Mouse (Mus musculus) gastrocnemius, adult 18-20 months (tissue): ENCODE results near the gene Mien1. TPM values are rescaled to one million over a fixed set of nuclear protein-coding genes. Genes with fewer than 3 reads are reported as not detected.
A peak's percentile ranks its signal among the peaks of the same experiment; 100 is the strongest.

Experiments
- DNase-seq: peaks from one replicate; pipeline ENCODE4 v3.0.0; 2021; ENCODE audit warnings: low spot score
- total RNA-seq, 2 experiments: library from RNA; stranded (reverse); gene quantifications; 2 replicates each; pipeline ENCODE4 v1.2.3; 2021

Gene Mien1
- total RNA-seq, 2 experiments from 2014 or later, result 36.0 to 37.8 TPM

DNA sequence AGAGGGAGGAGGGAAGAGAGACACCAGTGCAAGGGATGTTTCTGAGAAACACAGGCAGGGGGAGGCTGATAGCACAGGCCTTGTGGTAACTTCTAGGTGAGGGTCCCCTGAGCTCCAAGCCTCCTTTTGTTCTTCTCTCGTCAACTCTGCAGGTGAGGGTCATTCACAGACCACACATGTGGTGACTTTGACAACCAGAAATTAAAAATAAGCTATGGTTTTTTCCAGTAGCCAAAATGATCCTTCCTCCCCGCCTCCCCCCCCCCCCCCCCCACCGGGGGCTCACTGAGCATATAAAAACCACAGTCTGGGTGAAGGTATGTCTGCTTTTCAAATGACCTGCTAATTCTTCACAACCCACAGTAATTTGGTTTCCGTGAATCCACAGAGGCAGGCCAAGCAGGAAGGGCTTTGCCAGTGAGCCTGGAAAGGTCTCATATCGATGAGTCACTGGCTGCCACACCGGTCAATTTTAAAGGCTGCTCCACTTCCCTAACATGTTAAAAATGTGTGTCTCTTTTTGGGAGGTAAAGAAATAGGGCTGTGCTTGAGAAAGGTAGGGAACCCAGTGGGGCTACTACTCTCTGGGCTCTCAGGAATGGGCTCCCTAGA lies 22.4 kb upstream of the Mien1 start:
- DNase-seq, result no peak

DNA sequence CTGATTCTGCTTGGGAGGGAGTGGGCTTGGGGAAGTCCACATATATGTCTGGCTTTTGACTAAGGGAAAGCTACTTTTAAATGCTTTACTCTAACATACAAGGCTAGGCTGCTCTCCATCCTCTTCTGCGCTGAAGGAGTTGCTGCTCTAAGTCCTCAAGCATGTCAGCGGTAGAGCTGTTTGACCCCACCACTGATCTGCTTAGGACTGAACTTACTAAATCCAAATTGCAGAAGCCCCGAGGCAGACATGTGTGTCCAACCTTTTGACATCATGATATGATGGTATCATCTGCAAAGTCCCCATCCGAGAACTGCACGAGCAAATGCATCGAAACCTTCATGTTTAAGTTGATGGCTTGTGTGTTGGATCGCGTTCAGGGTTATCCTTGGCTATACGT lies 21.1 kb upstream of the Mien1 start:
- no peak for DNase-seq

DNA sequence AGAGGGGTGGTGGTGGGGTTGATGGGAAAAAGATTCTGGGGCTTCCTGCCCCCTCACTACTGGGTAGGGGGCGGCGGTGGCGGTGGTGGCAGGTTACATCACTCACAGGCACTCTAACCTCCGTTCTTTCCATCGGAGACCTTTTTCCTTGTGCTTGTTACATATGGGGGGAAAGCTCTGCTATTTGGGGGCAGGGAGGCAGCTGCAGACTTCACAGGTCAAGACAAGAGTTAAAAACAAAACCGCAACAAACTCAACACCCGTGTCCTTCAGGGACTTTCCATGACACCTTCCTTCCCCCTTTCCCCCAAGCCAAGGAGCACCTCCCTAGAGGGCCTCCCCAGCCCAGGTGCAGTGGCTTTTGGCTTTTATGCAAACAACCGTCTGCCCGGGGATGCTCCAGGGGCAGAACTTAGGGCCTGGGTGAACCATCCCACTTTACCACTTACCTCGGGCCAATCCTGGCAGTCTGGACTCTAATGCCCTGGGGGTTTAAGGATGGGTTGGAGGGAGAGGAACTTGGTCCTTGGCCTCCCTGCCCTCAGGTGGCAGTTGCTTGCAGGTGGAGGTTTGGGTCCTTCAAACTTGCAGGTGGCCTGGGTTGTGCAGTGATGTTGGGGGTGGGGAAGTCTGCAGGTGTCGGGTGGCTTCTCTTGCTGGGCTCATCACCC lies 20.4 kb upstream of the Mien1 start:
- no peak for DNase-seq

DNA sequence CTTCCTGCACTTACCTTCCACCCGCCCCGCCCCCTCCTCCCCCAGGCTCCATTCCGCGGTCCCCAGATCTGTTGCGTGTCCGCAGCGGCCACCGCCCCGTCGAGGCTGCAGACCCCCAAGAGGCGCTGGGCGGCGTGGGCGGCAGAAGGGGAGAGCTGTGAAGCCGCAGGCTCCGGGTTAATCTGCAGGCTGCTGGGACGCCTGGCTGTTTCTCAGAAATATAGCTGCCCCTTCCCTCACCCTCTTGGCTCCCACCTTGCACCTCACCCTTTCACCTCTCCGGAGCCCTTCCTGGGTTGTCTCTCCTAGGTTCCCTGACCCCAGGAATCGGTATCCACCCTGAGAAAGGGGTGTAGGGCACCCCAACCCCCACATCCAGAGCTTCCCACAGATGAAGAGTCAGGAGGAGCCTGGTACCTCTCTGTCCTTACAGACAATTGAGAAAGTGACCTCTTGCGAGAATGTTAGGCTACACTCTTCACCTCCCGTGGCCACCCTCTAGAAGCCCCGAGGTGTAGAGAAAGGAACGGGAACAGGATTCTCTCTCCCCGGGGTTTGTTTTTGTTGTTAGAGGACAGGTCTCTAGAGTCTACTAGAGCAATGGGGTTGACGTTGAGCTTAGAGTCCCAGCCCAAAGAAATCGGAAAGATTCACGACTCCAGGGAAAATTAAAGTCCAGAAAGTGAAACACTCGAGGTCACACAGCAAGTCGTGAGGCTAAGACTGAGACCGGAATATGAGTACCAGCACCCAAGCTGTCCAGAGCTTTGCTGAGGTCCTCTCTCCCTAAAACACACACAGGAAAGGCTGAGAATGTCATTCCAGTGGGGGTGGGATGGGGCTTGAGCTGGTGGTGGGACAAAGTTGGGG lies 19.6 kb upstream of the Mien1 start:
- no peak for DNase-seq

DNA sequence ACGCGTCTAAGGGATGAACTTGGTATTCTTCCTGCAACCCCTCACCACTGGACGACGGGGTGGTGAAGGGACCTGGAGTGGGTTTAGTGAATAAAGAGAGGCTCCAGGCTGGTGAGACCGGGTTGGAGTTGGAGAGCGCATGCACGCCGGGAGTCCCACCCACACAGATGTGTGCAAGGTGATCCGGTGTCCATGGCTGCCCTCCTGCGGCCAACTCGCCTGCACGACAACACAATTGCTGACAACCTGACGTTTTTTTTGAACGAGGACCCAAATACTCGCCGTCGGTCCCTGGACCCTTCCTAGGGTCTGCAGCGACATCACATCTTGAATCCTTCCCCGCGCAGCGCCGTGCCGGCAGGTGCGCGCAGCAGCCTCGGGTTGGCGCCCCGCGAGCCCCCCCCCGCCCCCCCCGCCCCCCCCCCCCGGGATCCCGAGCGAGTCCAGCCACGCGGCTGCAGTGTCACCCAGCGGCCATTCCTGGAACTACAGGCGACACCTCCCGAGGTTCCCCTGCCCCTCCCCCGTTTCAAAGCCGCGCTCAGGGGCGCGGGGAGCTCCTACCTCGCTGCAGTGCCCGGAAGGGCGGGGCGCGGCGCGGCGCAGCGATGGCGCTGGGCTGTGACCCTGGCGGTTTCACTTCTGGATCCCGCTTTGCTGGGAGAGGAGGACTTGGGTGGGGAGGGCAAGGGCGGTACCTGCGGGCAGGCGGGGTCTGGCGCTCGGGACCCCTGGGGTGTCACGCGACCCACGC lies 18.8 kb upstream of the Mien1 start:
- DNase-seq, result peak; percentile 79

DNA sequence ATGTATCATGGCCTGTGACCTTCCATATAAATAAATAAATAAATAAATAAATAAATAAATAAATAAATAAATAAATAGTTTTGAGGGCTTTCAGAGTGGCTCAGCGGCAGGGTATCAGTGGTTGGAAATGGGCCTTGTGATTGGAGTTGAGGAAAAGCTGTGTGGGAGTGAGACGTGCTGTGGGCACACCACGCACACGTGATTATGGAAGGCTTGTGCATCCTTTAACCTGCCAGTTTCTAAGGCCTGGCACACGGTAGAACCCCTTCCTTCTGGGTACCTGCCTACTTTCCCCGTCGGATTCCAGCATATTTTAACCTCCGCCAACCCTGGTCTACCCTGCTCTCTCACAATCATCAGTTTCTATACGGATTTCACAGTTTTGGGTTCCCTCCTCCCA lies 18.2 kb upstream of the Mien1 start:
- DNase-seq, result no peak

DNA sequence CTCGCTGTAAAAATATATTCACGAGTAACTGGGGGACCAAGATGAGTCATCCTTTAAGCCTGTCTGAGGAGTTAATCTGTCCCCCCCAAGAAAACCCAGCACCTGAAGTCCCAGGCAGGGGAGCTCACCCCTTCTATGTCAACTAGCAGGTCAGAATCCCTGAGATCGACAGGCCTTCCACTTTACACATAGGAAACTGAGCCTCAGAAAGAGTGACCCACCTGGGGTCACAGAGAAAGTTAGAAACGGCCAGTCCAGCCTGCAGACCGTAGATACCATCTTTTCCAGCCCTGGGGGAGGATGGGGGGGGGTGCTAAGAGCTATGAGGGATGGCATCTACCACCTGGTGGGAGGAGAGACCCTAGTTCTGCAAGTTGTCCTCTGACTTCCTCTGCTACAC lies 17.8 kb upstream of the Mien1 start:
- DNase-seq, result no peak

DNA sequence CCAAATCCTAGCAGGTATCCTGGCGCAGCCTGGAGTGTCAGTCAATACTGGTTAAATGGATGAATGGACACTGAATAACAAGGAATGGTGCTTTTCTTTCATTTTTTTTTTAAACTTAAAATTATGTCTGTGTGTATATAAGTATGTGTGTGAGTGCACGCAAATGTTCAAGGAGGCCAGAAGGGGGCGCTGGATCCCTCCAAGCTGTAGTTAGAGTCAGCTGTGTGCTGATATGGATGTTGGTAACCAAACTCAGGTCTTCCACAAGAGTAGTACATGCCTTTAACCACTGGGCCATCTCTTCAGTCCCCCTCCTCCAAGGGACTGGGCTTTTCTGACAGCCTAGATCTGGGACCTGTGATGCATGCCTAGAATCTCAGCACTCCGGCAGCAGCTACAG lies 16.7 kb upstream of the Mien1 start:
- DNase-seq, result no peak

DNA sequence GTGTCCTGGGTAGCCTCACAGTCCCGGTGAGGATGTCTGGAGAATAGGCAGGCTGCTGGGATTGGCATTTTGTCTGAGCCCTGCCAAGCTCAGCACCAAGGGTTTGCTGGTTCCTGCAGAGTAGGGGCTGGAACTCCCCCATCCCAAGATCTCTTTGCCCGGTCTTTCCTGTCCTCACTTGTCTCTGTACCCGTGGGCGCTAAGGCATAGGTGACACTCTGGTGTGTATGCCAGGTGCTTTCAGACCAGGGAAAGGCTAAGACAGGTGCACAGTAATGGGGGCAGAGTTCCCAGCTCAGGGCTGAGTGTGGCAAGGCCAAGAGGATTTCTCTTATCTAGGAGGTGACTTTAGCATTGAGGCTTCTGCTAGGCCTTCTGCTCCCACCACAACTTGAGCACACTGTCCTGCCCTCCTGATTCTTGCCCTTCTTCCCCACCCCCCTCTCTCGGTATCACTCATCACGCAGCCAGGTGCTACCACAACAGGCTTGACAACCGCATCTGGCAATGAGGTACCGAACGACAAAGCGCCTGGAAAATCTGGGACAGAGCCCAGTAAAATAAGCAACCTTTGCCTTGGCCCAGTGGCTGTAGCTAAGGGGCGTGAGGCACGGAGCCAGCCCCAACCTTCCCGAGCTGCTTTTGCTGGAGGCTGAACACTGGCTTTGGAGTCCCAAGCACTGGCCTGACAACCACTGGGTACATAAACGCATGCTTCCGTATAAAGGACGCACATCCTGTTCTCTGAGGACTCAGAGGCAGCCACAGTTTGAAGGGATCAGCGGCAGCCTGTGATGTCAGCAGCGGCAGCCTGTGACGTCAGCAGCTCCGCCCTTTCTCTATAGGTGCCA lies 11.4 kb upstream of the Mien1 start:
- no peak for DNase-seq

DNA sequence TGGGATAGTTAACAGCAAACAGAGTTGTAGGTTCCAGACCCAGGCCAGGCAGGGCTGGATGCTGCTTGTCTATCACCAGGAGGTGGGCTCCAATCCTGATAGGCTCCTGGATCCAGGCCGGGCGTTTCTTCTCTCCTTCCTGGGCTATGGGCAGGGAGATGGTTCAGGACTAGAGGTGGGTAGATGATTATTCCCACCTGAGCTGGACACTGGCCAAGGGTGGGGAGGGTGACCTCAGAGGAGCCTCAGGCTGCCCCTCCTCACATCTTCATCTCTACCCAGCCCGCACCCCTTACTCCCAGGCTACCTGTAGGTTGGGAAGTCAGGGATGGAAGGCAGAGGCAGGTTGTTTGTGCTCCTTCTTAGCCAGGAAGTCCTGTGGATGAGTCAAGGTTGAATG lies 10.6 kb upstream of the Mien1 start:
- no peak for DNase-seq

DNA sequence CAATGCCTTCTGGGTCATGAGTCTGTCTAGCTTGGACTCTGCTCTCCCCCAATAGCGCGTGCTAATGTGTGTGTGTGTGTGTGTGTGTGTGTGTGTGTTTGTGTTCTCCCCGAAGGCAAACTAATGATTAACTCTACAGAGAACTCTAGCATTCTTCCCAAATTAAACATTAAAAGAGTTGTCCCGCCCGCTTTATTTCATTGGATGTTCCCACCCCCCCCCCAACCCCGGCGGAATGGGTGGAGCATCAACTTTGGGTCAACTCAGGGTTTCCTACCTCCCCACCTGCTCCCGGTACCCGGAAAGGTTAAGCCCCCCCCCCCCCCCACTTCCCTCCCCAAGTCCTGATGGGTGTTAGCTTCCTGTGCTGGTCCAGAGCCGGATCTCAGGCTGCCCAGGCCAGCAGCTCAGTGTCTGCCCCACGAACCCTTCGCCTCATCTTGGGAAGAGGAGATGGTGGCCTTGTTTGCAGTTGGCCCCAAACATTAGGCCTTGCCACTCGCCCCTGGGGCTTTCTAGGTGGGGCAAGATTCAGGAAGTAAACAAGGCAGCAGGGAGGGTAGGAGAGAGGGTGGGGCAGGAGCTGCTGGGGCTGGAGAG lies 9.5 kb upstream of the Mien1 start:
- DNase-seq, result no peak

DNA sequence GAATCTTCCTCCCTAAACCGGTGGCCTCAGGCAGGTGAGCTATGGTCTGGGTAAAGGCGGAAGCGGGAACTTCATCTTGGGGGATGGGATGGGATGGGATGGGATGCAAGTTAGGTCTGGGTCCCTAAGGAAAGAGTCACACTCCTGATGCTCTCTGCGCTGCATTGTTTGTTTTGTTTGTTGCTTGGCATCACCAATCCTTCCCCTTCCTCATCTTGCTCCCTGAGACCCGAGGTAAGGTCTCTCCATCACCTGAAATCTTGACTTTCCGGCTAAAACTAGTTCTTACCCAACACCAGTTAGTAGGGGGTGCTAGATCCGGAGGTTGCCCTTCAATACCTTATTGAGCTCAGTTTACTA lies 8.7 kb upstream of the Mien1 start:
- no peak for DNase-seq

DNA sequence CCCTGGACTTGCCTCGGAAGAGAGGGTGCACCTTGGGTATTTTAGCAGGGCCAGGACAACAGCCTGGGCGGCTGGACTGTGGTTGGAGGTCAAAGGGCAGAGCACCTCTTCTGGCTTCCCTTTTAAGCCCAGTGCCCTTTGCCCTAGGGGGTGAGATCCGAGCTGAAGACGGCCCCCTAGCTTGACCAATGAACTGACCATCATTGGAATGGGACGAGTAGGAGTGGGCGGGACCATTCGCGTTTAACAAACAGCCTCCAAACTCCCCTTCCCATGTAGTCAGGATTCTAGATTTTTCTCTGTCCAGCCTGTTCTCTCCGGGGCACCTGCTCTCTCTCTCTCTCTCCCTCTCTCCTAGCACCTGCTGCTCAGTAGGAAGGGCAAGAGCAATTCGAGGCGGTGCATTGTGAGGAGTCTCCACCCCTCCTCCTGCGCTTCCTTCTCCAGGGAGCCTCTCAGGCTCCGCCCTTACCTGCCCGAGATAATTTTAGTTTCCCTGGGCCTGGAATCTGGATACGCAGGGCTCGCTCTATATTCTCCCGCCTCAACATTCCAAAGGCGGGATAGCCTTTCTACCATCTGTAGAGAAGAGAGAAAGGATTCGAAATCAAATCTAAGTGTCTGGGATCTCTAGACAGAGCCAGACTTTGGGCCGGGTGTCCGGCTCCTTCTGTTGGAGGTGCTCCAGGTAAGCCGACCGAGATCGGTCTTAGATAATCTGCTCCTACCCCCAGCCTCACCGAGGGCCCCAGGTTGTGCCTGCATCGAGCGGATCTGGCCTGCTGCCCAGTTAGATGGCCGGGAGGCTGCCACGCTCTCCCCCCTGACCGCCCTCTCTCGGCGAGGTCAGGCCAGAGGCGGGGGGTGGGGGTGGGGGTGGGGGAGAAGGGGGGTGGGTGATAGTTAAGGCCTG lies 8.0 kb upstream of the Mien1 start:
- no peak for DNase-seq

DNA sequence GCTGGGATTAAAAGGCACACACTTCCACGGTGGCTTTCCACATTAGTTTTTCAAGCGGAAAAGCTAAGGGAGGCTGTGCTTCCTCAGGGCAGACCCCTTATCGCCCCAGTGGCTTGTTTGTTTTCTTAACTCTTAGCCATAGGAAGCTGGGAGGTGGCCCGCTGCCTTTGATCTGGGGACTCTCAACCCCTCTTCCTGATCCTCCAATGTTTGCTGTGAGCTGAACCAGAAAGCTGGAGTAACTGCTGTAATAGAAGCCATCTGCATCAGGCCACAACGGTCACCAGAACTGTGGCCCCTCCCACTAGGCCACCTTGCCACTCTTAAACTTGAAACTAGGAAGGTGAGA lies 7.4 kb upstream of the Mien1 start, which contains the start of gene Grb7:
Gene Grb7, plus strand, starts transcription at position 182 of the 349 bp plus-strand sequence.
- DNase-seq, result no peak

DNA sequence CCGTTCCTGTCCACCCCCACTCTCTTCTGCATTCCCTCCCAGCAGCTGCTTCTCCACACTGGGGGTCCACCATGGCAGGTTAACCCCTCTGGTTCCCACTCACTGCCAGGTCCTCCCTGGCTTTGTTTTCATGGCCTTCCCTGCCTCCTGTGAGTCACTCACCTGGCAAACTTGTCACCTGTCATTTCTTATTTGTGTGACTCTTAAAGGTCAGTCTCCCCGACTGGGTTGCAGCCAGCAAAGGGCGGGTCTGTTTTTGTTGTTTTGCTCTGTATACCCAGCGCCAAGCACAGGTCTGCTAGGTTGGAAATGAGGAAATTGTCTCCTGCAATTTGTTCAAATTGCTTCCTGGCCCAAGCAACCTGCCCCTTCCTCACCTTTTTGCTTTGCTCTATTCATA lies 6.9 kb upstream of the Mien1 start:
- no peak for DNase-seq

DNA sequence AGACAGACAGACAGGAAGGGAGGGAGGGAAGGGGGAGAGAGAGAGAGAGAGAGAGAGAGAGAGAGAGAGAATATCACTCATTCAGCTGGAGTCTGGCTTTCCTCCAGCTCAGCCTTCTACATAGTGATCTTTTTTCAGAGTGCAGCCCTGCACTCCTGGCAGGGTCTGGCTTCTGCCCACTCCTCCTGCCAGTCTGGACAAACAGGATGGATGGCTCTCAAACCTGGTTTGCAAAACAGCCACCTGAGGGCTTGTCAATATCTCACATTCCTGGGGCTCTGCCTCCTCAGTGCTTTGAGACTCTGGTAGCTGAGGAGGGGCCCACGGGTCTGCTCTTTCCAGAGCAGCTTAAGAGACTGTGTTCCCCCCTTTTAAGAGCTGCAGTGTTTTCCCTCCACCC lies 6.4 kb upstream of the Mien1 start:
- DNase-seq, result no peak

DNA sequence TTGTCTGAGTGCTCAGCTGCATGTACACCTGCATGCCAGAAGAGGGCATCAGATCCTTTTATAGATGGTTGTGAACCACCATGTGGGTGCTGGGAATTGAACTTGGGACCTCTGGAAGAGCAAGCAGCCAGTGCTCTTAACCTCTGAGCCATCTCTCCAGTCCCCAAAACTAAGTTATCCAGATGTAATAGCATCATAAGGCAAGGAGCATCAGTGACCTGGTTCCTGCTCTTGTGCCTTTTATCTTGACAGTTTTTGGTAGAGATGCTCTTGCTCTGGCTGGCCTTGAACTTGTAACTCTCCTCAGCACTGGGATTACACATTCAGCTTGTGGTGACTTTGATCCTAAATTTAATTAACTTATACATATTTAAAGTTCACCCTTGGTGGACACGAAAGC lies 4.9 kb upstream of the Mien1 start:
- no peak for DNase-seq

DNA sequence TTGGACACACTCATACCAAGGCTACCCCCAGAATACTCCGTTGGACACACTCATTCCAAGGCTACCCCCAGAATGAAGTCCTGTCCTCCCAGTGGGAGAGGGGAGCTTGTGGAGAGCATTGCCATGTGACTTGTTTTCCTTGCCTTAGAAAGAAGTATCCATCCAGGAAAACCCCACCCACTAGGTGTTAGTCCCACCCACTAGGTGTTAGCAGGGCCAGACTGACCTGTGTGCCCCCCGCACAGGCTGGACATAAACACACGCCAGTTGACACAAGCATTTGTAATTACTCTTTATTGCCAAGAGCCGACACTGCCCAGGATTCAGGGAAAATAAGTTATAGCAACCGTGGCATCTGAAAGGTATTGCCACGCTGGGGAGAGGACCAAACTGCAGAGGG lies 1.4 kb downstream of the Mien1 start:
- DNase-seq, result no peak

DNA sequence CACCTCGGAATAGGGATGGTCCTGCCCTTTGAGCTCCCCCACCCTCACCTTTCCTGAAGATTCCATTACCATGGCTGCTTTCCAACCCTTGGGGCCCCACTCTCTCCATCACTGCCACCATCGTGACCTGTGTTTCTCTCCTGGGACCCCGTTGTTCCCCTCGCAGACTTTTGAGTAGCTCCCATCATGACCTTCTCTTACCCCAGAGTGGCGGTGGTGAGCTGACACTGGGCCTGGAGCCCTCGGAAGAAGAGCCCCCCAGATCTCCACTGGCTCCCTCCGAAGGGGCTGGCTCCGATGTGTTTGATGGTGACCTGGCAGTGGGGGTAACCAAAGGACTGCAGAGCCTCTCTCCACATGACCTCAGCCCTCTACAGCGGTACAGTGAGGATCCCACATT lies 3.1 kb downstream of the Mien1 start:
- no peak for DNase-seq
